Mouse (Mus musculus) testis, adult 2 months (tissue): ENCODE results near the gene Unc119b.

Experiments
- CTCF ChIP-seq: fragments of 200-500 bp; IDR thresholded peaks from 2 replicates; pipeline ENCODE4 v1.5.1; 2012; ENCODE audit warnings: low read depth, mild to moderate bottlenecking, inconsistent platforms, low read length, moderate library complexity; ENCODE audit not compliant: control insufficient read depth, insufficient read depth, insufficient replicate concordance
- POLR2A ChIP-seq: fragments of 200-500 bp; IDR thresholded peaks from 2 replicates; pipeline ENCODE4 v1.6.1; 2012; ENCODE audit warnings: low read depth, mild to moderate bottlenecking, inconsistent platforms, low read length, moderate library complexity; ENCODE audit not compliant: control insufficient read depth

DNA sequence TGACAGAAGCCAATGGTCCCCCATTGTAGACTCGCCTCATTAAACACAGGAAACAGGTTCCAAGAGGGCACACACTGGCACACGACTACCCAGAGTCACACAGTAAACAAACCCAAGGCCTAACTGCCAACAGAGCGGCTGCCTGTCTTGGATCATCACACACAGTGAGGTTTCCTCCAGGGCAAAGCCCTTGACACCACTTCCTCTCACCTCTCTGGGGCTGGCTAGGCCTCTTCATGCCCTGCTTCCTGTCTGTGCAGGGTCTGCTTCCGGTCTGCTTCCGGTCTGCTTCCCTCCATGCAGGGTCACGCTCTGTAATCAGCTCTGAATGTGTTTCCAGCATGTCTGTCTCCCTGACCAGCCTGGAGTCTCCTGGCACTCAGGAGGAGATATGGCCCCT is 32.6 kb upstream of the Unc119b start:
- TF ChIP-seq CTCF = no peak
- TF ChIP-seq POLR2A = 0 out of 2 replicates have a peak, but pooled peaks have one; percentile 12
